Mouse (Mus musculus) limb, embryonic 11.5 days (tissue): ENCODE results near the gene Hspb9. TPM values are rescaled to one million over a fixed set of nuclear protein-coding genes. Genes with fewer than 3 reads are reported as not detected.
A peak's percentile ranks its signal among the peaks of the same experiment; 100 is the strongest.

Experiments used
- ATAC-seq: fragments of 200-750 bp; cut with Nextera tagmentation; 2 replicates; pipeline ENCODE4 v1.8.0; 2017; ENCODE audit warnings: low read depth; ENCODE audit not compliant: insufficient number of reproducible peaks, low FRiP score, low TSS enrichment
- DNase-seq: peaks from one replicate; pipeline ENCODE4 v3.0.0-alpha.2; 2015; ENCODE audit warnings: low spot score
- H3K27ac ChIP-seq: fragments of 300-500 bp; sonication (generic); replicated peaks from 2 replicates; pipeline ENCODE4 v1.5.1; 2014; ENCODE audit warnings: low read depth, mild to moderate bottlenecking, low read length
- H3K27me3 ChIP-seq: fragments of 300-500 bp; sonication (generic); 2 replicates; pipeline ENCODE4 v1.6.1; 2014; ENCODE audit warnings: mild to moderate bottlenecking, low read length, mixed read lengths; ENCODE audit not compliant: control insufficient read depth, insufficient read depth
- H3K36me3 ChIP-seq: fragments of 300-500 bp; sonication (generic); 2 replicates; pipeline ENCODE4 v1.6.1; 2014; ENCODE audit warnings: mild to moderate bottlenecking, low read length, moderate library complexity, mixed read lengths; ENCODE audit not compliant: control insufficient read depth, insufficient read depth
- H3K4me1 ChIP-seq: fragments of 300-500 bp; sonication (generic); 2 replicates; pipeline ENCODE4 v1.6.1; 2014; ENCODE audit warnings: low read length, mixed read lengths; ENCODE audit not compliant: control insufficient read depth, insufficient read depth
- H3K4me2 ChIP-seq: fragments of 300-500 bp; sonication (generic); 2 replicates; pipeline ENCODE4 v1.6.1; 2014; ENCODE audit warnings: low read depth, mild to moderate bottlenecking, moderate library complexity; ENCODE audit not compliant: severe bottlenecking
- H3K4me3 ChIP-seq: fragments of 300-500 bp; sonication (generic); 2 replicates; pipeline ENCODE4 v1.5.1; 2014; ENCODE audit warnings: low read depth, low read length
- H3K9ac ChIP-seq: fragments of 300-500 bp; sonication (generic); 2 replicates; pipeline ENCODE4 v1.6.1; 2014; ENCODE audit warnings: mild to moderate bottlenecking, low read length
- H3K9me3 ChIP-seq: fragments of 300-500 bp; sonication (generic); 2 replicates; pipeline ENCODE4 v1.6.1; 2016; ENCODE audit warnings: low read length; ENCODE audit not compliant: control insufficient read depth
- WGBS: fragments of 180-500 bp; shearing (Covaris S2); extraction: QIAGEN DNeasy Blood & Tissue Kit; methylation state at CpG from one replicate; pipeline ENCODE4 v1.1.7; 2014; 5-methylcytosine and 5-hydroxymethylcytosine counted together
- polyA plus RNA-seq: library from polyadenylated mRNA; unstranded; fragments of >200 nt; fragmentation: Nextera tagmentation; extraction: Ambion mirVana; gene quantifications from 2 replicates; pipeline ENCODE4 v1.2.1, GENCODE M21; 2014

The Hspb9 gene
- polyA plus RNA-seq, 1 experiment from 2014 or later, result 0.24 TPM

GRCm38 (mm10) chr11:100701301-100701700 lies 12.3 kb upstream of the Hspb9 start:
- Histone ChIP-seq H3K4me2 (peak overlapping the region; percentile 34; the same call in 1 of the 2 replicates), H3K27me3 (no peaks in the 10 kb centered on the region), H3K36me3 (peaks cover 3% of the 10 kb centered on the region; the same call in 1 of the 2 replicates), H3K9ac (no peak overlapping the region), H3K9me3 (no peaks in the 10 kb centered on the region), H3K27ac (no peak overlapping the region), H3K4me1 (no peaks in the 10 kb centered on the region), H3K4me3 (0 out of 2 replicates have a peak overlapping the region, but pooled peaks have one; percentile 4)
- under 1% methylated on average over 14 of the region's 14 CpGs for WGBS
- DNase-seq (peak; percentile 65), ATAC-seq (no peak)

DNA sequence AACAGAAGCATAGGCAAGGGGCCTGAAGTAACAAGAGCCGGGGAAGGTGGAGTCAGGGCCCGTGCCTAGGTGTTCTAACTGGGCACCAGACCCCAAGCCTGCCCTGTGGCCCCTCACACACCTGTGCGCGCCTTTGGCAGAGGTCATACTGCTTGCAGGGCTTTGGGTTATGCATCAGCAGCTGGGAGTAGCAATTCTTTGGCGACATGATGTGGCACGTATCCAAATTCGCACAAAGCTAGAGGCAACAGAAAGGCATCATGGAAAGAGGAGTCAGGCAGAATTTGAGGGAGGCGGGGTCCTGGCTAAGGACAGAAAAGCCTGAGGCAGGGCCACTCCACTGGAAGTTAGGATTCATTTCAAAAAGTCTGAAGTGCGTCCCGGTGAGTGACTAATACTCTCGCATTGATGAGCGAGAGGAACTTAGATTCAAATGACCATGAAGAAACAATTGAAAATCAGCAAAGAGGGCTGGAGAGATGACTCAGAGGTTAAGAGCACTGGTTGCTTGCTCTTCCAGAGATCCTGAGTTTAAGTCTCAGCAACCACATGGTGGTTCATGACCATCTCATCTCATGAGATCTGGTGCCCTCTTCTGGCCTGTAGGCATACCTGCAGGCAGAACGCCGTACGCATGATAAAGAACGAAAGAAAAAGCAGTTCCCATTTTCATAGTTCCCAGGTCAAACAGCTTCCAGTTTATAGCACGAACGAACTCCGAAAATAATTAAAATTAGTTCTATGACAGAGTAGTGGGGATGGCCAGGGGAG lies 11.4 kb upstream of the Hspb9 start:
- H3K36me3 ChIP-seq, result peaks cover 3% of the 10 kb centered on the region; the same call in 1 of the 2 replicates
- H3K4me2 ChIP-seq, result no peak overlapping the region
- H3K27ac ChIP-seq, result no peak overlapping the region
- H3K27me3 ChIP-seq, result no peaks in the 10 kb centered on the region
- no peak for ATAC-seq
- 37% methylated on average over 19 of the region's 19 CpGs for WGBS
- H3K4me1 ChIP-seq, result no peaks in the 10 kb centered on the region
- H3K9ac ChIP-seq, result no peak overlapping the region
- peak; percentile 78 for DNase-seq
- H3K9me3 ChIP-seq, result no peaks in the 10 kb centered on the region
- H3K4me3 ChIP-seq, result no peak overlapping the region

DNA sequence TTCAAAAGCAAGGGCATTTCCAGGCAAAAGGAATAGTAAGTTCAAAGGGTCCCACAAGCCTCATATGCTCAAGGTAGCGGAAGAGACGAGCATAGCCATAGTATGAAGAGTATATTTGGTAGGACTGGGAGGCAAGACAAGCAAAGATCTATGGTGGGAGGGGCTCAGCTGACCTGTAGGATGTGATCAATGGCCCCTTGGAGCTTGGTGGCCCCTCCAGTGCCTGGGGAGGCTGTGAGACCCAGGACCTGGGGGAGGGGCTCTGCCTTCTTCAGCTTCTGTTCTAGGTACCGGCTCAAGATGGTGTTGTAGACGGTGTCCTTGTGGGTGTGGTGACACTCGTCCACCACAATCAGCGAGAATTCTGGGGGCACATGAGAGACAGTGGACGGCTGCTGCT lies 10.7 kb upstream of the Hspb9 start:
- H3K4me1 ChIP-seq, result no peaks in the 10 kb centered on the region
- ATAC-seq, result no peak
- WGBS, result 44% methylated on average over 7 of the region's 7 CpGs
- H3K4me3 ChIP-seq, result no peak overlapping the region
- peaks cover 3% of the 10 kb centered on the region; the same call in 1 of the 2 replicates for H3K36me3 ChIP-seq
- no peak overlapping the region for H3K27ac ChIP-seq
- no peak overlapping the region for H3K4me2 ChIP-seq
- no peaks in the 10 kb centered on the region for H3K9me3 ChIP-seq
- H3K27me3 ChIP-seq, result no peaks in the 10 kb centered on the region
- DNase-seq, result no peak
- H3K9ac ChIP-seq, result no peak overlapping the region

GRCm38 (mm10) chr11:100703366-100703765 lies 10.3 kb upstream of the Hspb9 start:
- Histone ChIP-seq H3K9ac (no peak overlapping the region), H3K27me3 (no peaks in the 10 kb centered on the region), H3K9me3 (no peaks in the 10 kb centered on the region), H3K4me3 (no peak overlapping the region), H3K36me3 (peaks cover 6% of the 10 kb centered on the region; the same call in 1 of the 2 replicates), H3K27ac (no peak overlapping the region), H3K4me1 (no peaks in the 10 kb centered on the region), H3K4me2 (no peak overlapping the region)
- ATAC-seq (no peak), DNase-seq (no peak)
- 69% methylated on average over 11 of the region's 11 CpGs for WGBS

DNA sequence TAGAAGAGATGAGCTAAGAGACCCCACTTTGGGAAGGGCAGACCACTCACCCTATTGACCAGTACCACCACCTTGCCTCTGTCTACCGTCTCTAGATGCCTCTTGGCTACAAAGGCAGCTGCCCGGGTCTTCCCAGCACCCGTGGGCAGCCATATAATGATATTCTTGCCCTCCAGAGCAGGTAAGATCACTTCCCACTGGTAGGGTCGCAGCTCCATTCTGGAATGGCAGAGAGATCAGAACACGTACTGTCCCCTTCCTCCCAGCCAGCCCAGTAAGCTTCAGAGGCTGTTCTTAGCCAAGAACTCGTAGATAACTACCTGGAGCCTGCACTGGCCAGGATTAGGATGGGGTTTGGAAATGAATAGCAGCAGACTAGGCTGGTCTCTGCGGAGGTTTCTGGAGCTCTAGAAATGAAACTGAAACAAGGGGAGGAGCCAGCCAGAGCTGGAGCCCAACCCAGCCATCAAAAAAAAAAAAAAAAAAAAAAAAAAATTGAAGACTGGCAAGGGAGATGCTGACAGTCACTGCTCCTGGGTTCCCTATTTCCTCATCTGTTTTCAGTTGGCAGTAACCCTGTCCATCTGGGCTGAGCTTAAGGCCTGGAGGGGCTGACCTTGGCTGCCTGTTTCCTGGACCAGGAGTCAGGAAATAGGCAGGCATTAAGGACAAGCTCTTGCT lies 9.7 kb upstream of the Hspb9 start, which contains the start of gene Dhx58:
Dhx58 (minus strand) TSS at position 421 of the 681 bp plus-strand sequence.
- Histone ChIP-seq H3K9me3 (no peaks in the 10 kb centered on the region), H3K27ac (no peak within 1 kb of the TSS), H3K4me3 (no peak within 1 kb of the TSS), H3K4me1 (no peaks in the 10 kb centered on the region), H3K4me2 (no peak within 1 kb of the TSS), H3K9ac (no peak within 1 kb of the TSS), H3K27me3 (no peaks in the 10 kb centered on the region), H3K36me3 (peaks cover 9% of the 10 kb centered on the region; the same call in 1 of the 2 replicates)
- ATAC-seq (no peak), DNase-seq (no peak)
- WGBS, result 67% methylated on average over 7 of the region's 7 CpGs

GRCm38 (mm10) chr11:100705095-100705747 lies 8.4 kb upstream of the Hspb9 start:
- WGBS, result 94% methylated on average over 23 of the region's 23 CpGs
- ATAC-seq, result no peak
- no peaks in the 10 kb centered on the region for H3K4me1 ChIP-seq

GRCm38 (mm10) chr11:100709201-100709810 lies 4.3 kb upstream of the Hspb9 start:
- 91% methylated on average over 9 of the region's 9 CpGs for WGBS
- no peak for ATAC-seq
- H3K9ac ChIP-seq, result no peak overlapping the region
- no peak overlapping the region for H3K4me3 ChIP-seq
- no peaks in the 10 kb centered on the region for H3K27me3 ChIP-seq
- H3K27ac ChIP-seq, result no peak overlapping the region
- no peak for DNase-seq
- H3K36me3 ChIP-seq, result peaks cover 12% of the 10 kb centered on the region; the same call in 1 of the 2 replicates
- H3K4me1 ChIP-seq, result peaks cover 17% of the 10 kb centered on the region
- no peaks in the 10 kb centered on the region for H3K9me3 ChIP-seq
- no peak overlapping the region for H3K4me2 ChIP-seq

More at GRCm38 (mm10) chr11:100705095-100705747, 8.4 kb upstream of the Hspb9 start:
- Histone ChIP-seq H3K36me3 (peaks cover 12% of the 10 kb centered on the region; the same call in 1 of the 2 replicates), H3K27me3 (no peaks in the 10 kb centered on the region), H3K4me2 (no peak overlapping the region), H3K9ac (no peak overlapping the region), H3K9me3 (no peaks in the 10 kb centered on the region), H3K4me3 (no peak overlapping the region), H3K27ac (no peak overlapping the region)
- DNase-seq, result no peak

DNA sequence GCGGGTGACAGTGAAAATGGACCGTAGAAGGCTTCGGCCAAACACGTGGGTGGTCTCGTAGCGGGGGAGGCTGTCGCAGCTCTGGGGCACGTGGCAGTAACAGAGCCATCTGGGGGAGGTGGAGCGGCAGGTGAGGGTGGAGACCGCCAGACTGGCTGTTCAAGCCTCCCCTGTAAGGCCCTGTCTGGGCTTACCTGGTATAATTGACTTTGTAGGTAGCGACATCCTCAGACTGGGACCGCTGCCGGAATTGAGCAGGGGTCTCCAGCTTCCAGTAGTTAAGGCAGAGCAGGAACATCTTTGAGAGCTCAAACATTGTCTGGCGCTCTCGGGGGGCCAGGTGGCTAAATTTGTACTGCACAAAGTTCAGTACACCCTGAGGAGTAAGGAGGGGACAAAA lies 3.1 kb upstream of the Hspb9 start:
- WGBS, result 90% methylated on average over 15 of the region's 15 CpGs
- no peaks in the 10 kb centered on the region for H3K27me3 ChIP-seq
- H3K9ac ChIP-seq, result no peak overlapping the region

More for the DNA sequence above, 3.1 kb upstream of the Hspb9 start:
- Histone ChIP-seq H3K27ac (no peak overlapping the region), H3K36me3 (peaks cover 9% of the 10 kb centered on the region), H3K4me3 (no peak overlapping the region), H3K9me3 (no peaks in the 10 kb centered on the region), H3K4me1 (peaks cover 19% of the 10 kb centered on the region), H3K4me2 (no peak overlapping the region)
- DNase-seq (no peak), ATAC-seq (no peak)
